Mouse (Mus musculus) MEL (cell line): ENCODE results near the gene Prdx6. TPM values are rescaled to one million over a fixed set of nuclear protein-coding genes. Genes with fewer than 3 reads are reported as not detected.

ENCODE experiments used
- DNase-seq: peaks from one replicate; pipeline ENCODE4 v3.0.0; 2011; ENCODE audit warnings: low read depth, low spot score
- H3K27ac ChIP-seq: 2 replicates; pipeline ENCODE4 v1.5.1; 2012; ENCODE audit warnings: low read depth, mild to moderate bottlenecking, control low read depth, low read length, moderate library complexity; ENCODE audit not compliant: control insufficient read depth
- H3K27me3 ChIP-seq, 2 experiments: fragments of 150-350 bp in 1 of 2; sonication (generic) in 1 of 2; 2 replicates each; pipeline ENCODE4 v1.6.1; 2012; ENCODE audit warnings: low read length in 2 of 2, mild to moderate bottlenecking in 2 of 2, improper control_type of control experiment in 1 of 2, moderate library complexity in 1 of 2; ENCODE audit not compliant: insufficient read depth in 2 of 2, control insufficient read depth in 1 of 2
- H3K36me3 ChIP-seq, 2 experiments: 2 replicates each; pipeline ENCODE4 v1.6.1; 2012 to 2014; ENCODE audit warnings: low read length in 2 of 2, improper control_type of control experiment in 1 of 2, inconsistent platforms in 1 of 2, mild to moderate bottlenecking in 1 of 2; ENCODE audit not compliant: insufficient read depth in 2 of 2, control insufficient read depth in 1 of 2
- H3K4me1 ChIP-seq, 2 experiments: fragments of 150-350 bp in 1 of 2; sonication (generic) in 1 of 2; 2 replicates each; pipeline ENCODE4 v1.6.1; 2012; ENCODE audit warnings: low read length in 2 of 2, improper control_type of control experiment in 1 of 2, mild to moderate bottlenecking in 1 of 2; ENCODE audit not compliant: insufficient read depth in 2 of 2, control insufficient read depth in 1 of 2
- H3K4me3 ChIP-seq, 2 experiments: fragments of 150-350 bp in 1 of 2; sonication (generic) in 1 of 2; 2 replicates each; pipeline ENCODE4 v1.5.1; 2012; ENCODE audit warnings: low read depth in 2 of 2, low read length in 2 of 2, mild to moderate bottlenecking in 2 of 2, moderate library complexity in 2 of 2, control low read depth in 1 of 2, improper control_type of control experiment in 1 of 2; ENCODE audit not compliant: control insufficient read depth in 1 of 2, insufficient read depth in 1 of 2
- H3K79me2 ChIP-seq: 2 replicates; pipeline ENCODE4 v1.6.1; 2012; ENCODE audit warnings: mild to moderate bottlenecking, low read length, moderate library complexity; ENCODE audit not compliant: control insufficient read depth, poor library complexity, insufficient read depth
- H3K9ac ChIP-seq: 2 replicates; pipeline ENCODE4 v1.6.1; 2012; ENCODE audit warnings: low read depth, mild to moderate bottlenecking, control low read depth, low read length, moderate library complexity; ENCODE audit not compliant: control insufficient read depth, poor library complexity, severe bottlenecking
- H3K9me3 ChIP-seq: fragments of 150-350 bp; sonication (generic); replicated peaks from 2 replicates; pipeline ENCODE4 v1.6.1; 2012; ENCODE audit warnings: mild to moderate bottlenecking, low read length, improper control_type of control experiment, moderate library complexity; ENCODE audit not compliant: insufficient read depth
- BHLHE40 ChIP-seq: IDR thresholded peaks from 2 replicates; pipeline ENCODE4 v1.6.1; 2012; ENCODE audit warnings: low read depth, mild to moderate bottlenecking, inconsistent platforms, low read length, improper control_type of control experiment, borderline replicate concordance
- CHD1 ChIP-seq: IDR thresholded peaks from 2 replicates; pipeline ENCODE4 v1.6.1; 2012; ENCODE audit warnings: low read depth, mild to moderate bottlenecking, inconsistent platforms, low read length, improper control_type of control experiment
- EP300 ChIP-seq, 2 experiments: IDR thresholded peaks; 2 replicates each; pipeline ENCODE4 v1.6.1; 2011; ENCODE audit warnings: improper control_type of control experiment in 2 of 2, low read length in 2 of 2, low read depth in 1 of 2, mild to moderate bottlenecking in 1 of 2
- GABPA ChIP-seq: IDR thresholded peaks from 2 replicates; pipeline ENCODE4 v1.6.1; 2012; ENCODE audit warnings: low read depth, mild to moderate bottlenecking, inconsistent platforms, low read length, improper control_type of control experiment, moderate library complexity
- MAFK ChIP-seq: IDR thresholded peaks from 2 replicates; pipeline ENCODE4 v1.6.1; 2011; ENCODE audit warnings: low read depth, mild to moderate bottlenecking, low read length, improper control_type of control experiment, borderline replicate concordance
- MAX ChIP-seq: IDR thresholded peaks from 2 replicates; pipeline ENCODE4 v1.6.1; 2011; ENCODE audit warnings: low read length, improper control_type of control experiment
- MAZ ChIP-seq: IDR thresholded peaks from 2 replicates; pipeline ENCODE4 v1.6.1; 2012; ENCODE audit warnings: low read depth, mild to moderate bottlenecking, inconsistent platforms, low read length, improper control_type of control experiment
- MXI1 ChIP-seq: IDR thresholded peaks from 2 replicates; pipeline ENCODE4 v1.6.1; 2011; ENCODE audit warnings: mild to moderate bottlenecking, low read depth, low read length, improper control_type of control experiment
- NELFE ChIP-seq: IDR thresholded peaks from 2 replicates; pipeline ENCODE4 v1.6.1; 2011; ENCODE audit warnings: low read depth, low read length, improper control_type of control experiment
- POLR2A ChIP-seq, 2 experiments: IDR thresholded peaks; 2 replicates each; pipeline ENCODE4 v1.6.1; 2011 to 2012; ENCODE audit warnings: low read length in 2 of 2, mild to moderate bottlenecking in 2 of 2, control low read depth in 1 of 2, improper control_type of control experiment in 1 of 2, low read depth in 1 of 2, moderate library complexity in 1 of 2; ENCODE audit not compliant: control insufficient read depth in 1 of 2, insufficient read depth in 1 of 2, poor library complexity in 1 of 2
- RCOR1 ChIP-seq: IDR thresholded peaks from 2 replicates; pipeline ENCODE4 v1.6.1; 2012; ENCODE audit warnings: low read depth, mild to moderate bottlenecking, inconsistent platforms, low read length, improper control_type of control experiment
- SIN3A ChIP-seq: IDR thresholded peaks from 2 replicates; pipeline ENCODE4 v1.6.1; 2012; ENCODE audit warnings: low read length, improper control_type of control experiment, inconsistent platforms
- TBP ChIP-seq: IDR thresholded peaks from 2 replicates; pipeline ENCODE4 v1.8.0; 2011; ENCODE audit warnings: low read depth, low read length, improper control_type of control experiment
- TCF12 ChIP-seq: IDR thresholded peaks from 2 replicates; pipeline ENCODE4 v1.6.1; 2014; ENCODE audit warnings: low read depth, mild to moderate bottlenecking, inconsistent platforms, low read length, improper control_type of control experiment, moderate library complexity
- UBTF ChIP-seq: IDR thresholded peaks from 2 replicates; pipeline ENCODE4 v1.6.1; 2012; ENCODE audit warnings: low read depth, mild to moderate bottlenecking, inconsistent platforms, low read length, improper control_type of control experiment, moderate library complexity, borderline replicate concordance; ENCODE audit not compliant: insufficient read depth
- USF2 ChIP-seq, 2 experiments: IDR thresholded peaks; 2 replicates each; pipeline ENCODE4 v1.6.1; 2011 to 2012; ENCODE audit warnings: improper control_type of control experiment in 2 of 2, low read length in 2 of 2, borderline replicate concordance in 1 of 2, inconsistent platforms in 1 of 2, low read depth in 1 of 2, mild to moderate bottlenecking in 1 of 2; ENCODE audit not compliant: insufficient read depth in 1 of 2
- ZNF384 ChIP-seq: IDR thresholded peaks from 2 replicates; pipeline ENCODE4 v1.6.1; 2012; ENCODE audit warnings: low read depth, mild to moderate bottlenecking, inconsistent platforms, low read length, improper control_type of control experiment
- polyA plus RNA-seq, 2 experiments: library from polyadenylated mRNA; stranded (reverse) in 1 of 2; unstranded in 1 of 2; fragments of >175 nt in 1 of 2; fragments of >200 nt in 1 of 2; gene quantifications; 2 replicates each; pipeline versions ENCODE4 v1.2.1 to v1.2.4; 2012; ENCODE audit warnings: low replicate concordance in 2 of 2, low read depth in 1 of 2; ENCODE audit not compliant: insufficient read length in 2 of 2, insufficient read depth in 1 of 2, missing spikeins in 1 of 2
- total RNA-seq: library from RNA; depleted of rRNA; stranded (reverse); fragments of 300-350 nt; gene quantifications from 2 replicates; pipeline ENCODE4 v1.2.3, GENCODE M21; 2012

Prdx6 gene
- total and polyA plus RNA-seq, 3 experiments: 155 to 300 TPM; not detected in 1

DNA sequence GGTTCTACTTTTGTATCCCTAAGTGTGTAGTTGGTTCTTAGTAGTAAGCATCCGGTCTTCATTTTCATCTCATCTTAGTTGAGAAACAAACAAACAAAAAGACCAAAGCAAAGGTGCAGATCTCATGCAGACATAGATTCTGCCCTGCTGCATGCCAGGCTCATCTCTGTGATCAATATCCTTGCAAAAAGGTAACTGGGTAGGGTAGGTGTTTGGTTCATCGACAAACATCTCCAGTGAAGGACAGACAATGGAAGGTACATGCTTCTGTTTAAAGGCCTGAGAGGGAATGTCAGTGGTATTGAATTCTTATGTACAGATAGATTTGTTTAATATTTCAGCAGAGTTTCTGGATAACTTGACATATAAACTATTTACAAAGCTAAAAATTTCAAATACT is 7.3 kb upstream of the Prdx6 start:
- TF ChIP-seq MAZ (no peak), SIN3A (no peak), MAFK (no peak), TCF12 (no peak), UBTF (no peak)
- H3K27ac ChIP-seq: no peak overlapping the region
- peaks cover 9 to 18% of the 10 kb centered on the region in 2 experiments for H3K4me1 ChIP-seq

GRCm38 (mm10) chr1:161256918-161257317 is 5.9 kb upstream of the Prdx6 start:
- Histone ChIP-seq H3K9ac (no peak overlapping the region), H3K9me3 (no peaks in the 10 kb centered on the region), H3K4me3 (no peak overlapping the region), H3K79me2 (no peaks in the 10 kb centered on the region), H3K36me3 (peaks cover 0 to 24% of the 10 kb centered on the region in 2 experiments; a peak in 2 of 4 replicates), H3K4me1 (peaks cover 11 to 22% of the 10 kb centered on the region in 2 experiments), H3K27ac (no peak overlapping the region), H3K27me3 (no peaks in the 10 kb centered on the region)
- TF ChIP-seq SIN3A: no peak
- no peak for TF ChIP-seq TBP
- no peak for TF ChIP-seq MAX
- no peak for TF ChIP-seq EP300 (IDR thresholded peaks at IDR 0.05; ENCODE audit: low read depth in 1 of 2, low read length in 2 of 2)
- no peak for TF ChIP-seq BHLHE40
- no peak for TF ChIP-seq ZNF384
- TF ChIP-seq USF2 (IDR thresholded peaks at IDR 0.05; ENCODE audit: borderline replicate concordance in 1 of 2, insufficient read depth in 1 of 2, low read depth in 1 of 2, low read length in 2 of 2): no peak
- no peak for TF ChIP-seq POLR2A (IDR thresholded peaks at IDR 0.05; ENCODE audit: control insufficient read depth in 1 of 2, insufficient read depth in 1 of 2, low read depth in 1 of 2, low read length in 2 of 2, poor library complexity in 1 of 2)
- TF ChIP-seq MAFK: no peak
- TF ChIP-seq RCOR1: no peak
- no peak for TF ChIP-seq GABPA
- no peak for TF ChIP-seq TCF12
- no peak for TF ChIP-seq MXI1
- no peak for TF ChIP-seq NELFE
- TF ChIP-seq CHD1: no peak
- no peak for DNase-seq

More for the DNA sequence above, 7.3 kb upstream of the Prdx6 start:
- H3K4me3 ChIP-seq: no peak overlapping the region
- no peak for DNase-seq
- H3K9ac ChIP-seq: no peak overlapping the region
- H3K9me3 ChIP-seq: no peaks in the 10 kb centered on the region
- no peaks in the 10 kb centered on the region for H3K27me3 ChIP-seq
- no peaks in the 10 kb centered on the region for H3K79me2 ChIP-seq
- peaks cover 0 to 17% of the 10 kb centered on the region in 2 experiments; a peak in 2 of 4 replicates for H3K36me3 ChIP-seq
